In the genomic region with DNA sequence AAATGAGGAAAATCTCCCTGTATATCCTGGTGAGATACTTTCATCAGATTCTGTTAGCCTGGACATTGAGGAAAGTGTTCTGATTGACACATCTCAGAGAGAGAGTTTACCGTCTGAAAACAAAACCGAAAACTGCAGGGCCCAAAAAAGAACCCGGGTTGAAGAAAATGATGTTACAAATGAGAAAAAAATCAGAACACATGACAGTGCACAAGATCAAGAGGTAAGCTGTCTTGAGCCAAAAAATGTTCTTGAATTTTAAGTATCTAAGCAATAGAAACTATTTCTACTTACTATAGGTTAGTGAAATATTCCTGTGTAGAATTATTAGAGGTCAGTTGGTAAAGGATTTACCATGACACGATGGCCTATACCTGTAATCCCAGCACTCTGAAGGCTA, we compare ENCODE assay signal across 31 mouse cellular contexts. TPM values are rescaled to one million over a fixed set of nuclear protein-coding genes. Genes with fewer than 3 reads are reported as not detected.
"Had no signal": no experiment of that assay in that cellular context is flagged by ENCODE, and none has a peak within 500 bp of the region (broad histone marks: within the 10 kb centered on the region; RNA-seq: fewer than 3 reads in every experiment).

No protein-coding gene starts in this region.

- H3K27me3 ChIP-seq: limb, embryonic 12.5 days; limb, embryonic 13.5 days; limb, embryonic 15.5 days; liver, embryonic 12.5 days; liver, embryonic 13.5 days; liver, embryonic 15.5 days; lung, embryonic 15.5 days; megakaryocyte, embryonic 14.5 days; midbrain, embryonic 12.5 days; midbrain, embryonic 13.5 days; midbrain, embryonic 15.5 days; neural tube, embryonic 12.5 days had no signal

- H3K9ac ChIP-seq: limb, embryonic 12.5 days; limb, embryonic 13.5 days; limb, embryonic 15.5 days; liver, embryonic 12.5 days; liver, embryonic 13.5 days; liver, embryonic 14.5 days; liver, embryonic 15.5 days; liver, postnatal 0 days; lung, embryonic 14.5 days; lung, embryonic 15.5 days; midbrain, embryonic 12.5 days; midbrain, embryonic 13.5 days; midbrain, embryonic 15.5 days; neural tube, embryonic 12.5 days had no signal

- H3K9me3 ChIP-seq: limb, embryonic 10.5 days; limb, embryonic 12.5 days; limb, embryonic 13.5 days; limb, embryonic 15.5 days; liver, embryonic 12.5 days; liver, embryonic 13.5 days; liver, embryonic 15.5 days; lung, embryonic 15.5 days; megakaryocyte, embryonic 14.5 days; midbrain, embryonic 10.5 days; midbrain, embryonic 12.5 days; midbrain, embryonic 13.5 days; midbrain, embryonic 15.5 days; neural tube, embryonic 12.5 days had no signal

- DNase-seq: left cerebral cortex, postnatal 4 days; liver; liver, embryonic 13.5 days; liver, postnatal 0 days; lung, adult 18-20 months; lung, adult 2 months; lung, embryonic 14.5 days; lung, postnatal 10 days; lung, postnatal 14 days; lung, postnatal 36 days; lung, postnatal 4 days; midbrain, embryonic 14.5 days had no signal

- H3K27ac ChIP-seq: limb, embryonic 10.5 days; limb, embryonic 12.5 days; limb, embryonic 13.5 days; limb, embryonic 15.5 days; liver, embryonic 12.5 days; liver, embryonic 13.5 days; liver, embryonic 14.5 days; liver, embryonic 15.5 days; lung, embryonic 15.5 days; macrophage; midbrain, embryonic 10.5 days; midbrain, embryonic 12.5 days; midbrain, embryonic 13.5 days; midbrain, embryonic 15.5 days; neural tube, embryonic 12.5 days had no signal

- H3K4me2 ChIP-seq: limb, embryonic 12.5 days; limb, embryonic 13.5 days; limb, embryonic 15.5 days; liver, embryonic 11.5 days; liver, embryonic 12.5 days; liver, embryonic 13.5 days; liver, embryonic 15.5 days; lung, embryonic 14.5 days; lung, embryonic 15.5 days; midbrain, embryonic 11.5 days; midbrain, embryonic 12.5 days; midbrain, embryonic 13.5 days; midbrain, embryonic 15.5 days; neural tube, embryonic 12.5 days had no signal

- H3K4me1 ChIP-seq: limb, embryonic 10.5 days; limb, embryonic 12.5 days; limb, embryonic 13.5 days; limb, embryonic 15.5 days; liver, embryonic 12.5 days; liver, embryonic 13.5 days; liver, embryonic 15.5 days; lung, embryonic 15.5 days; megakaryocyte, embryonic 14.5 days; midbrain, embryonic 10.5 days; midbrain, embryonic 12.5 days; midbrain, embryonic 13.5 days; midbrain, embryonic 15.5 days; neural tube, embryonic 12.5 days had no signal

- H3K4me3 ChIP-seq: limb, embryonic 10.5 days; limb, embryonic 12.5 days; limb, embryonic 13.5 days; limb, embryonic 15.5 days; liver, embryonic 12.5 days; liver, embryonic 13.5 days; liver, embryonic 15.5 days; lung, embryonic 15.5 days; megakaryocyte, embryonic 14.5 days; midbrain, embryonic 10.5 days; midbrain, embryonic 12.5 days; midbrain, embryonic 13.5 days; midbrain, embryonic 15.5 days; myocyte; neural tube, embryonic 12.5 days had no signal

- H3K36me3 ChIP-seq: midbrain, embryonic 15.5 days had no signal

RNA-seq across cellular contexts. Expression of gene Knl1, which starts 25.5 kb away (rescaled TPM):
- polyA plus RNA-seq: liver, adult 2 months had no signal
